Comparison of ENCODE assay signal across 17 mouse cellular contexts in the genomic region with DNA sequence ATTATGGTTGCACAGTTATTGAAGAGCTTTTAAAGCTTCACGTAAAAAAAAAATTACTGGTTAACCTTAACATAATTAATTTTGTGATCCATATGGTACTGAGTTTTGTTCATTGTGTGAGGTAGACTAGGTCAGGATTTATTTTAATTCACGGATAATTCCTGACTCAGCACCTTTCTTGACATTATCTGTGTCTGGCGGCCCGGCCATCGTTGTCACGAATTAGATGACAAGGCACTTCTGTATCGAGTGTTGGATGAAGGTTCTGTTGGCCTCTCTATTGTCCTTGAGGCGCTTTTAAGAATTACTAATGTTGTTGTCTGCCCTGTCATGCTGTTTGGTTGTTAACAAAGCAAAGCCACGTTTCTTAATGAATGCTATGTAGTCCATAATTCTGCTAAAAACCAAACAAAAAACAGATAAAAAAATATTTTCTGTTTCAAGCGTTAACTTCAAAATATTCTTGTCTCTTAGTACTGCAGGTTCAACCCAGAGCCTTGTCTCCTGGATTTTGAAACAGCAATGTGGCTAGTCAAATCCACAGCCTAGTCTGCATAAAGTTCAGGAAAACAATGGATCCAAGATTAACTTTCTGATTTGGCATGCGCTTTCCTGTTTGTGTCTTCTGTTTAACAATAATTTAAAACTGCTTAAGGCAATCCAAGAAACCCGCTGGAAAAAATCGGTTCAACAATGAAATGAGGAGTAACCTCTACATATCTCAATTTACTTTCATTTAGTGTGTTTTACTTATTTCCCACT. TPM values are rescaled to one million over a fixed set of nuclear protein-coding genes. Genes with fewer than 3 reads are reported as not detected.
DNase-seq lines count a peak whose midpoint lies in the region; ATAC-seq and TF ChIP-seq lines count a peak whose summit lies in the region.
"Had no signal": no experiment of that assay in that cellular context is flagged by ENCODE, and none has a peak within 500 bp of the region (broad histone marks: within the 10 kb centered on the region; RNA-seq: fewer than 3 reads in every experiment).

No protein-coding gene starts in this region.

- no peak for TF ChIP-seq EP300 in liver, postnatal 0 days (IDR thresholded peaks at IDR 0.05; ENCODE audit: low read depth)

- DNase-seq in hindbrain, postnatal 0 days (ENCODE audit: low spot score), result no peak
- DNase-seq in midbrain, postnatal 0 days (ENCODE audit: low spot score), result no peak
- peak; percentile 73 for DNase-seq in fat pad, adult 2 months (ENCODE audit: extremely low read depth, low read depth, low spot score)
- DNase-seq in liver, postnatal 0 days, result no peak
- no peak for DNase-seq in lung, postnatal 36 days
- DNase-seq in midbrain, embryonic 10.5 days (ENCODE audit: low spot score), result no peak
- DNase-seq: heart, adult 11 months; layer of hippocampus, postnatal 36 days; lung, postnatal 14 days; spleen, adult 18-20 months; thymus, postnatal 25 days had no signal

- no peaks in the 10 kb centered on the region for H3K9me3 ChIP-seq in hindbrain, postnatal 0 days (ENCODE audit: low read length)
- H3K9me3 ChIP-seq in hindbrain, embryonic 13.5 days, result no peaks in the 10 kb centered on the region
- H3K9me3 ChIP-seq in midbrain, embryonic 12.5 days, result no peaks in the 10 kb centered on the region
- H3K9me3 ChIP-seq in midbrain, postnatal 0 days (ENCODE audit: low read length), result no peaks in the 10 kb centered on the region
- H3K9me3 ChIP-seq in liver, postnatal 0 days (ENCODE audit: low read length), result no peaks in the 10 kb centered on the region
- no peaks in the 10 kb centered on the region for H3K9me3 ChIP-seq in midbrain, embryonic 10.5 days (replicated peaks)
- H3K9me3 ChIP-seq: neural tube, embryonic 12.5 days had no signal

- no peaks in the 10 kb centered on the region for H3K36me3 ChIP-seq in hindbrain, postnatal 0 days (ENCODE audit: insufficient read depth, low read length)
- H3K36me3 ChIP-seq in hindbrain, embryonic 13.5 days, result no peaks in the 10 kb centered on the region
- no peaks in the 10 kb centered on the region; the same call in 1 of the 2 replicates for H3K36me3 ChIP-seq in midbrain, embryonic 12.5 days
- no peaks in the 10 kb centered on the region for H3K36me3 ChIP-seq in midbrain, postnatal 0 days (ENCODE audit: insufficient read depth, low read length)
- H3K36me3 ChIP-seq in liver, postnatal 0 days (replicated peaks; ENCODE audit: insufficient read depth, low read length), result 0 out of 2 replicates have a peak, but pooled peaks cover 5% of the 10 kb centered on the region
- 0 out of 2 replicates have a peak, but pooled peaks cover 3% of the 10 kb centered on the region for H3K36me3 ChIP-seq in midbrain, embryonic 10.5 days
- H3K36me3 ChIP-seq: neural tube, embryonic 12.5 days had no signal

- H3K27me3 ChIP-seq in hindbrain, postnatal 0 days (ENCODE audit: insufficient read depth, low read length), result no peaks in the 10 kb centered on the region
- H3K27me3 ChIP-seq in hindbrain, embryonic 13.5 days, result no peaks in the 10 kb centered on the region
- H3K27me3 ChIP-seq in midbrain, embryonic 12.5 days, result no peaks in the 10 kb centered on the region
- no peaks in the 10 kb centered on the region for H3K27me3 ChIP-seq in midbrain, postnatal 0 days (ENCODE audit: insufficient read depth, low read length)
- no peaks in the 10 kb centered on the region for H3K27me3 ChIP-seq in liver, postnatal 0 days (ENCODE audit: insufficient read depth, low read length)
- no peaks in the 10 kb centered on the region for H3K27me3 ChIP-seq in midbrain, embryonic 10.5 days (ENCODE audit: low read depth, poor library complexity, severe bottlenecking)
- H3K27me3 ChIP-seq: neural tube, embryonic 12.5 days had no signal

- no peak overlapping the region for H3K9ac ChIP-seq in hindbrain, postnatal 0 days (replicated peaks; ENCODE audit: low read length)
- no peak overlapping the region for H3K9ac ChIP-seq in hindbrain, embryonic 13.5 days
- H3K9ac ChIP-seq in midbrain, embryonic 12.5 days (replicated peaks), result no peak overlapping the region
- no peak overlapping the region for H3K9ac ChIP-seq in midbrain, postnatal 0 days (replicated peaks; ENCODE audit: low read length, poor library complexity, severe bottlenecking)
- H3K9ac ChIP-seq in liver, postnatal 0 days (replicated peaks), result no peak overlapping the region

- no peak overlapping the region for H3K4me3 ChIP-seq in hindbrain, postnatal 0 days (ENCODE audit: low read length)
- H3K4me3 ChIP-seq in hindbrain, embryonic 13.5 days, result no peak overlapping the region
- H3K4me3 ChIP-seq in midbrain, embryonic 12.5 days, result no peak overlapping the region
- no peak overlapping the region for H3K4me3 ChIP-seq in midbrain, postnatal 0 days (ENCODE audit: low read depth, low read length)
- no peak overlapping the region for H3K4me3 ChIP-seq in liver, postnatal 0 days (ENCODE audit: low read depth, low read length)
- H3K4me3 ChIP-seq in midbrain, embryonic 10.5 days, result no peak overlapping the region

- TF ChIP-seq CTCF in hindbrain, postnatal 0 days (IDR thresholded peaks at IDR 0.05; ENCODE audit: low read depth), result no peak
- TF ChIP-seq CTCF in midbrain, postnatal 0 days (IDR thresholded peaks at IDR 0.05), result no peak
- no peak for TF ChIP-seq CTCF in liver, postnatal 0 days (IDR thresholded peaks at IDR 0.05; ENCODE audit: low read depth)

- WGBS in hindbrain, postnatal 0 days, result 58% methylated on average over 13 of the region's 13 CpGs
- 64% methylated on average over 13 of the region's 13 CpGs for WGBS in hindbrain, embryonic 13.5 days
- 75% methylated on average over 13 of the region's 13 CpGs for WGBS in midbrain, embryonic 12.5 days
- WGBS in midbrain, postnatal 0 days, result 71% methylated on average over 13 of the region's 13 CpGs
- WGBS in liver, postnatal 0 days (ENCODE audit: insufficient replicate concordance), result 67% methylated on average over 13 of the region's 13 CpGs
- WGBS in midbrain, embryonic 10.5 days, result 84% methylated on average over 13 of the region's 13 CpGs

- H3K4me2 ChIP-seq in hindbrain, postnatal 0 days (ENCODE audit: low read depth, low read length), result peak overlapping the region; percentile 75; the same call in 1 of the 2 replicates
- H3K4me2 ChIP-seq in hindbrain, embryonic 13.5 days, result no peak overlapping the region; the same call in 1 of the 2 replicates
- peak overlapping the region; percentile 67; the same call in 1 of the 2 replicates for H3K4me2 ChIP-seq in midbrain, embryonic 12.5 days (replicated peaks)
- no peak overlapping the region for H3K4me2 ChIP-seq in midbrain, postnatal 0 days (ENCODE audit: low read depth, low read length, poor library complexity, severe bottlenecking)
- peak overlapping the region; percentile 73 for H3K4me2 ChIP-seq in liver, postnatal 0 days (ENCODE audit: low read depth, low read length)

- peaks cover 3% of the 10 kb centered on the region; the same call in 1 of the 2 replicates for H3K4me1 ChIP-seq in hindbrain, postnatal 0 days (ENCODE audit: insufficient read depth, low read length)
- H3K4me1 ChIP-seq in hindbrain, embryonic 13.5 days (replicated peaks), result 0 out of 2 replicates have a peak, but pooled peaks cover 6% of the 10 kb centered on the region
- no peaks in the 10 kb centered on the region; the same call in 1 of the 2 replicates for H3K4me1 ChIP-seq in midbrain, embryonic 12.5 days
- H3K4me1 ChIP-seq in midbrain, postnatal 0 days (ENCODE audit: insufficient read depth, low read length), result no peaks in the 10 kb centered on the region
- H3K4me1 ChIP-seq in liver, postnatal 0 days (ENCODE audit: insufficient read depth), result no peaks in the 10 kb centered on the region
- H3K4me1 ChIP-seq in midbrain, embryonic 10.5 days, result peaks cover 12% of the 10 kb centered on the region
- H3K4me1 ChIP-seq: neural tube, embryonic 12.5 days had no signal

- H3K27ac ChIP-seq in hindbrain, postnatal 0 days, result no peak overlapping the region
- no peak overlapping the region for H3K27ac ChIP-seq in hindbrain, embryonic 13.5 days
- no peak overlapping the region for H3K27ac ChIP-seq in midbrain, embryonic 12.5 days (replicated peaks)
- H3K27ac ChIP-seq in midbrain, postnatal 0 days (ENCODE audit: low read depth, low read length), result no peak overlapping the region
- peak overlapping the region; percentile 94 for H3K27ac ChIP-seq in liver, postnatal 0 days (ENCODE audit: low read depth)
- H3K27ac ChIP-seq in midbrain, embryonic 10.5 days (replicated peaks), result no peak overlapping the region
- H3K27ac ChIP-seq: neural tube, embryonic 12.5 days; stomach, postnatal 0 days had no signal

- no peak for ATAC-seq in hindbrain, postnatal 0 days
- ATAC-seq in hindbrain, embryonic 13.5 days (ENCODE audit: low FRiP score), result no peak
- no peak for ATAC-seq in midbrain, embryonic 12.5 days (ENCODE audit: low FRiP score, low read depth)
- ATAC-seq in midbrain, postnatal 0 days (ENCODE audit: low FRiP score), result no peak
- ATAC-seq in liver, postnatal 0 days, result peak; percentile 37; the same call in 1 of the 2 replicates

RNA-seq across cellular contexts. Expression of a gene that starts 1.4 kb away (rescaled TPM):
- total RNA-seq in hindbrain, postnatal 0 days (2014; rRNA removed), result 2.3 and 5.9 TPM in 2 replicates
- 2.0 and 3.5 TPM in 2 replicates for polyA plus RNA-seq in hindbrain, postnatal 0 days (2015; fragmentation: Nextera tagmentation; extraction: Ambion mirVana)
- 3.9 and 6.1 TPM in 2 replicates for polyA plus RNA-seq in hindbrain, embryonic 13.5 days (2015; fragmentation: Nextera tagmentation; extraction: Ambion mirVana)
- 6.5 and 8.1 TPM in 2 replicates for polyA plus RNA-seq in midbrain, embryonic 12.5 days (2016; fragmentation: Nextera tagmentation; extraction: Ambion mirVana)
- total RNA-seq in midbrain, postnatal 0 days (2014; rRNA removed), result 2.8 and 4.5 TPM in 2 replicates
- 2.6 and 3.7 TPM in 2 replicates for polyA plus RNA-seq in midbrain, postnatal 0 days (2015; fragmentation: Nextera tagmentation; extraction: Ambion mirVana)
- 6.6 and 7.7 TPM in 2 replicates for polyA plus RNA-seq in liver, postnatal 0 days (2015; fragmentation: Nextera tagmentation; extraction: Ambion mirVana)
- 8.0 and 8.9 TPM in 2 replicates for polyA plus RNA-seq in midbrain, embryonic 10.5 days (2016; fragmentation: Nextera tagmentation; extraction: Ambion mirVana)

RNA-seq across cellular contexts. Expression of a gene that starts 20.6 kb away (rescaled TPM):
- total RNA-seq in hindbrain, postnatal 0 days (2014; rRNA removed), result 0.32 and 1.5 TPM in 2 replicates
- 3.2 and 4.2 TPM in 2 replicates for polyA plus RNA-seq in hindbrain, postnatal 0 days (2015; fragmentation: Nextera tagmentation; extraction: Ambion mirVana)
- polyA plus RNA-seq in hindbrain, embryonic 13.5 days (2015; fragmentation: Nextera tagmentation; extraction: Ambion mirVana), result 3.8 and 4.8 TPM in 2 replicates
- polyA plus RNA-seq in midbrain, embryonic 12.5 days (2016; fragmentation: Nextera tagmentation; extraction: Ambion mirVana), result 22.3 and 24.8 TPM in 2 replicates
- 2.2 and 4.5 TPM in 2 replicates for total RNA-seq in midbrain, postnatal 0 days (2014; rRNA removed)
- polyA plus RNA-seq in midbrain, postnatal 0 days (2015; fragmentation: Nextera tagmentation; extraction: Ambion mirVana), result 6.4 and 6.6 TPM in 2 replicates
- not detected in 2 replicates for polyA plus RNA-seq in liver, postnatal 0 days (2015; fragmentation: Nextera tagmentation; extraction: Ambion mirVana)
- polyA plus RNA-seq in midbrain, embryonic 10.5 days (2016; fragmentation: Nextera tagmentation; extraction: Ambion mirVana), result 32.3 and 35.5 TPM in 2 replicates
- total RNA-seq: heart, postnatal 10 days had no signal
- polyA plus RNA-seq: limb, embryonic 11.5 days; stomach, postnatal 0 days had no signal

Comparison
In these comparisons a context has a peak if more than half of its experiments do, and no peak if none do; other contexts are left out.
1. H3K4me2 ChIP-seq: peak in hindbrain, postnatal 0 days (single experiment), midbrain, embryonic 12.5 days (single experiment) and liver, postnatal 0 days (single experiment); none in hindbrain, embryonic 13.5 days (single experiment) and midbrain, postnatal 0 days (single experiment).